Mouse (Mus musculus): Measurements from ENCODE around the gene 4930467E23Rik. TPM values are rescaled to one million over a fixed set of nuclear protein-coding genes. Genes with fewer than 3 reads are reported as not detected.

The 4930467E23Rik gene
- 82.3 TPM for polyA plus RNA-seq (2014; fragmentation: Illumina TruSeq; extraction: RNeasy Lipid Tissue Mini Kit (QIAGEN cat#74804); ENCODE audit: low read depth, low replicate concordance)

DNA sequence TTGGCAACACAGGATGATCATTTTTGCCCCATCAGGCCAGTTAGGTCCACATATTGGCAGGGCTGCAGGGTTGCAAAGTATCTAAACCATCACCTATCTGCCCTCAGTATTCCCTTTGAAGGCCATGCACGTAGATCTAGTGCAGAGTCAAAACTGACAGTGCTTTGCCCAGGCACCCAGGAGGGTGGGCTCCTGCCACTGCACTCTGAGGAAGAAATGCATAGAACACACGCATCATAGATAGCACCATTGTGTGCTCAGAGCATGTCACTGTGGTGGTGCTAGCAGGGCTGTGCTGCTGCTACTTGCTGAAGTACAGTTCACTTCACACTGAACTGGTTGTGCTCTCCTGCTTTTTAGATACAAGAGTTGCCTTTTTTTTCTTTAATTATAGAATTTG, at the start of gene 4930467E23Rik:
TSS of gene 4930467E23Rik (plus strand) at position 301 of the 400 bp plus-strand sequence.

Other genes with a start within 250 kb of the 4930467E23Rik start
- gene Defb7, start 234.5 kb upstream of the 4930467E23Rik start, polyA plus RNA-seq (2014; fragmentation: Illumina TruSeq; extraction: RNeasy Lipid Tissue Mini Kit (QIAGEN cat#74804); ENCODE audit: low read depth, low replicate concordance), result not detected
- gene Gm31371, start 173.8 kb downstream of the 4930467E23Rik start, polyA plus RNA-seq (2014; fragmentation: Illumina TruSeq; extraction: RNeasy Lipid Tissue Mini Kit (QIAGEN cat#74804); ENCODE audit: low read depth, low replicate concordance), result 27.9 TPM

All from testis, adult 10 weeks (tissue).